8 mouse cellular contexts compared by ENCODE assay signal in the genomic region with DNA sequence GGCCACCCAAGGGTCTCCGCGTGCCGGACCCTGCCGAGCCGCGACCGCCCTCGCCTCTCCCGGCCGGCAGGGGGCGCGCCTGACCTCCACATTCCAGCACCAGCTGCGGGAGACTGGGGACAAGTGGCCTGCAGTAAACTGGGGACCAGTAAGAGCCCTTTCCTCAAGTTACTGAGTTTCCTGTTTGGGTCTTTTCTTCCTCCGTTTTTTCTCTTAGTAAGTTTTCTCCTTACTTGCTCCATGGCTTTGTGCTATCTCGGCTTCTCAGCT. TPM values are rescaled to one million over a fixed set of nuclear protein-coding genes. Genes with fewer than 3 reads are reported as not detected.
A peak's percentile ranks its signal among the peaks of the same experiment; 100 is the strongest.
DNase-seq lines count a peak whose midpoint lies in the region; ATAC-seq and TF ChIP-seq lines count a peak whose summit lies in the region.

No protein-coding gene starts in this region.

- peak; percentile 89 for TF ChIP-seq CTCF in liver, embryonic 14.5 days (IDR thresholded peaks at IDR 0.05; ENCODE audit: low read depth)
- TF ChIP-seq CTCF in stomach, postnatal 0 days (IDR thresholded peaks at IDR 0.05; ENCODE audit: low read depth), result peak; percentile 94

- peak overlapping the region; percentile 91 for H3K4me3 ChIP-seq in erythroblast, embryonic 14.5 days (replicated peaks)
- H3K4me3 ChIP-seq in heart, embryonic 14.5 days (ENCODE audit: control insufficient read depth in 1 of 2, insufficient read depth in 1 of 2, low read depth in 1 of 2, low read length in 2 of 2), result peak overlapping the region; percentile 57 to 76
- peak overlapping the region; percentile 85 to 86 for H3K4me3 ChIP-seq in liver, embryonic 14.5 days (ENCODE audit: insufficient read depth in 1 of 2, low read depth in 2 of 2, low read length in 2 of 2)
- peak overlapping the region; percentile 72 for H3K4me3 ChIP-seq in neural tube, embryonic 12.5 days
- peak overlapping the region; percentile 82 for H3K4me3 ChIP-seq in stomach, postnatal 0 days (ENCODE audit: low read depth, low read length)

- H3K4me2 ChIP-seq in heart, embryonic 14.5 days (ENCODE audit: low read length), result peak overlapping the region; percentile 88
- peak overlapping the region; percentile 91 for H3K4me2 ChIP-seq in liver, embryonic 14.5 days (ENCODE audit: low read depth)
- H3K4me2 ChIP-seq in neural tube, embryonic 12.5 days (replicated peaks), result peak overlapping the region; percentile 68
- H3K4me2 ChIP-seq in stomach, postnatal 0 days (replicated peaks; ENCODE audit: low read depth), result peak overlapping the region; percentile 85

- DNase-seq in CD4-positive, CD25-positive, alpha-beta regulatory T cell, adult 2 months (ENCODE audit: low read depth, low spot score), result peak; percentile 83
- DNase-seq in brain, embryonic 18.5 days (ENCODE audit: low read depth, low spot score), result peak; percentile 66
- DNase-seq in kidney, postnatal 14 days, result peak; percentile 92
- peak; percentile 59 to 65 (median 64) for DNase-seq in liver, embryonic 14.5 days (ENCODE audit: low read depth in 3 of 3, low spot score in 3 of 3)
- peak; percentile 87 for DNase-seq in stomach, postnatal 0 days (ENCODE audit: low spot score)

- H3K9me3 ChIP-seq in erythroblast, embryonic 14.5 days (ENCODE audit: control insufficient read depth, low read length), result no peaks in the 10 kb centered on the region
- no peaks in the 10 kb centered on the region for H3K9me3 ChIP-seq in heart, embryonic 14.5 days (ENCODE audit: control insufficient read depth, low read length)
- no peaks in the 10 kb centered on the region for H3K9me3 ChIP-seq in liver, embryonic 14.5 days (ENCODE audit: control insufficient read depth, low read length)
- no peaks in the 10 kb centered on the region for H3K9me3 ChIP-seq in neural tube, embryonic 12.5 days
- no peaks in the 10 kb centered on the region for H3K9me3 ChIP-seq in stomach, postnatal 0 days (ENCODE audit: control insufficient read depth, low read length)

- no peaks in the 10 kb centered on the region for H3K27me3 ChIP-seq in erythroblast, embryonic 14.5 days (ENCODE audit: control insufficient read depth)
- no peaks in the 10 kb centered on the region for H3K27me3 ChIP-seq in heart, embryonic 14.5 days (ENCODE audit: control insufficient read depth, insufficient read depth, low read length)
- H3K27me3 ChIP-seq in liver, embryonic 14.5 days (ENCODE audit: control insufficient read depth, insufficient read depth, low read length), result no peaks in the 10 kb centered on the region
- H3K27me3 ChIP-seq in neural tube, embryonic 12.5 days (replicated peaks), result no peaks in the 10 kb centered on the region
- H3K27me3 ChIP-seq in stomach, postnatal 0 days (ENCODE audit: control insufficient read depth, insufficient read depth, low read length), result no peaks in the 10 kb centered on the region

- peak overlapping the region; percentile 83 for H3K9ac ChIP-seq in heart, embryonic 14.5 days (ENCODE audit: low read length)
- peak overlapping the region; percentile 93 for H3K9ac ChIP-seq in liver, embryonic 14.5 days (replicated peaks)
- peak overlapping the region; percentile 86 for H3K9ac ChIP-seq in neural tube, embryonic 12.5 days
- peak overlapping the region; percentile 93 for H3K9ac ChIP-seq in stomach, postnatal 0 days (ENCODE audit: low read length)

- peaks cover 35% of the 10 kb centered on the region for H3K4me1 ChIP-seq in erythroblast, embryonic 14.5 days (ENCODE audit: control insufficient read depth)
- H3K4me1 ChIP-seq in heart, embryonic 14.5 days (ENCODE audit: control insufficient read depth in 2 of 2, insufficient read depth in 2 of 2, low read length in 2 of 2), result peaks cover 2 to 11% of the 10 kb centered on the region in 2 experiments
- peaks cover 3 to 8% of the 10 kb centered on the region in 2 experiments; a peak in 3 of 4 replicates for H3K4me1 ChIP-seq in liver, embryonic 14.5 days (replicated peaks; ENCODE audit: control insufficient read depth in 2 of 2, insufficient read depth in 2 of 2, low read length in 1 of 2)
- H3K4me1 ChIP-seq in neural tube, embryonic 12.5 days, result peaks cover 8% of the 10 kb centered on the region; the same call in 1 of the 2 replicates
- 0 out of 2 replicates have a peak, but pooled peaks cover 2% of the 10 kb centered on the region for H3K4me1 ChIP-seq in stomach, postnatal 0 days (replicated peaks; ENCODE audit: control insufficient read depth, insufficient read depth)

- peaks cover 19% of the 10 kb centered on the region for H3K36me3 ChIP-seq in erythroblast, embryonic 14.5 days (ENCODE audit: control insufficient read depth)
- H3K36me3 ChIP-seq in heart, embryonic 14.5 days (ENCODE audit: control insufficient read depth, insufficient read depth, low read length), result peaks cover 18% of the 10 kb centered on the region
- no peaks in the 10 kb centered on the region for H3K36me3 ChIP-seq in liver, embryonic 14.5 days (replicated peaks; ENCODE audit: control insufficient read depth, insufficient read depth, low read depth)
- peaks cover 3% of the 10 kb centered on the region; the same call in 1 of the 2 replicates for H3K36me3 ChIP-seq in neural tube, embryonic 12.5 days
- H3K36me3 ChIP-seq in stomach, postnatal 0 days (ENCODE audit: control insufficient read depth, insufficient read depth, low read length), result no peaks in the 10 kb centered on the region; the same call in 1 of the 2 replicates

- H3K27ac ChIP-seq in heart, embryonic 14.5 days (replicated peaks in 1 of 2; ENCODE audit: control insufficient read depth in 1 of 2, insufficient read depth in 1 of 2, low read depth in 2 of 2, low read length in 2 of 2), result peak overlapping the region; percentile 94 to 98
- H3K27ac ChIP-seq in liver, embryonic 14.5 days, result peak overlapping the region; percentile 88
- peak overlapping the region; percentile 87 for H3K27ac ChIP-seq in neural tube, embryonic 12.5 days
- peak overlapping the region; percentile 98 for H3K27ac ChIP-seq in stomach, postnatal 0 days (replicated peaks)

- no peak for TF ChIP-seq EP300 in liver, embryonic 14.5 days (IDR thresholded peaks at IDR 0.05; ENCODE audit: low read depth)
- TF ChIP-seq EP300 in stomach, postnatal 0 days (optimal IDR thresholded peaks at IDR 0.05), result no peak

- WGBS in heart, embryonic 14.5 days, result 0% methylated on average over 14 of the region's 15 CpGs
- 0% methylated on average over 15 of the region's 15 CpGs for WGBS in liver, embryonic 14.5 days (ENCODE audit: insufficient replicate concordance)
- WGBS in neural tube, embryonic 12.5 days, result under 1% methylated on average over 15 of the region's 15 CpGs
- WGBS in stomach, postnatal 0 days, result 1% methylated on average over 15 of the region's 15 CpGs

- peak; percentile 87 for ATAC-seq in heart, embryonic 14.5 days (ENCODE audit: insufficient number of reproducible peaks, insufficient read depth, low FRiP score, low read depth)
- ATAC-seq in liver, embryonic 14.5 days (ENCODE audit: insufficient read depth), result peak; percentile 81
- ATAC-seq in neural tube, embryonic 12.5 days (ENCODE audit: low FRiP score, low read depth), result peak; percentile 92
- peak; percentile 80 for ATAC-seq in stomach, postnatal 0 days (ENCODE audit: low FRiP score, low TSS enrichment)

RNA-seq across cellular contexts. Expression of a gene that starts 0.6 kb away (rescaled TPM):
- 0.17 and 0.26 TPM in 2 replicates for polyA plus RNA-seq in erythroblast, embryonic 14.5 days (2012)
- 12.8 and 13.7 TPM in 2 replicates for polyA plus RNA-seq in heart, embryonic 14.5 days (2014; fragmentation: Nextera tagmentation; extraction: Ambion mirVana)
- polyA plus RNA-seq in liver, embryonic 14.5 days (2012; rRNA removed), result 2.8 and 4.3 TPM in 2 replicates
- 6.3 and 7.2 TPM in 2 replicates for polyA plus RNA-seq in liver, embryonic 14.5 days (2014; fragmentation: Nextera tagmentation; extraction: Ambion mirVana)
- 17.1 and 18.5 TPM in 2 replicates for polyA plus RNA-seq in neural tube, embryonic 12.5 days (2016; fragmentation: Nextera tagmentation; extraction: Ambion mirVana)
- 14.8 and 15.0 TPM in 2 replicates for polyA plus RNA-seq in stomach, postnatal 0 days (2015; fragmentation: Nextera tagmentation; extraction: Ambion mirVana)

Comparison
In these comparisons a context has a peak if more than half of its experiments do, and no peak if none do; other contexts are left out.
1. Peak in every context shown above with its lines: DNase-seq, ATAC-seq, H3K4me3 ChIP-seq and H3K27ac ChIP-seq.